Mouse (Mus musculus) midbrain, embryonic 16.5 days (tissue): ENCODE results near the gene Tmem268. TPM values are rescaled to one million over a fixed set of nuclear protein-coding genes. Genes with fewer than 3 reads are reported as not detected.

Source experiments
- ATAC-seq: fragments of 200-750 bp; cut with Nextera tagmentation; 2 replicates; pipeline ENCODE4 v1.8.0; 2017; ENCODE audit warnings: moderate TSS enrichment
- H3K27ac ChIP-seq: fragments of 300-500 bp; sonication (generic); 2 replicates; pipeline ENCODE4 v1.5.1; 2014; ENCODE audit warnings: mild to moderate bottlenecking, low read length, mixed read lengths
- H3K27me3 ChIP-seq: fragments of 300-500 bp; sonication (generic); 2 replicates; pipeline ENCODE4 v1.6.1; 2014; ENCODE audit warnings: low read depth, low read length, mixed read lengths; ENCODE audit not compliant: control insufficient read depth, insufficient read depth
- H3K36me3 ChIP-seq: fragments of 300-500 bp; sonication (generic); 2 replicates; pipeline ENCODE4 v1.6.1; 2014; ENCODE audit warnings: mild to moderate bottlenecking, low read length, moderate library complexity, mixed read lengths; ENCODE audit not compliant: control insufficient read depth, insufficient read depth
- H3K4me1 ChIP-seq: fragments of 300-500 bp; sonication (generic); 2 replicates; pipeline ENCODE4 v1.6.1; 2014; ENCODE audit warnings: mild to moderate bottlenecking, low read length, mixed read lengths; ENCODE audit not compliant: control insufficient read depth, insufficient read depth
- H3K4me2 ChIP-seq: fragments of 300-500 bp; sonication (generic); 2 replicates; pipeline ENCODE4 v1.6.1; 2014; ENCODE audit warnings: mild to moderate bottlenecking, low read length, mixed read lengths
- H3K4me3 ChIP-seq: fragments of 300-500 bp; sonication (generic); 2 replicates; pipeline ENCODE4 v1.5.1; 2014; ENCODE audit warnings: low read depth, mild to moderate bottlenecking, low read length, moderate library complexity, mixed read lengths
- H3K9ac ChIP-seq: fragments of 300-500 bp; sonication (generic); 2 replicates; pipeline ENCODE4 v1.6.1; 2014; ENCODE audit warnings: low read depth, low read length, mixed read lengths
- H3K9me3 ChIP-seq: fragments of 300-500 bp; sonication (generic); replicated peaks from 2 replicates; pipeline ENCODE4 v1.6.1; 2014; ENCODE audit warnings: mild to moderate bottlenecking, low read length, mixed read lengths; ENCODE audit not compliant: control insufficient read depth, poor library complexity, severe bottlenecking
- WGBS: fragments of 180-500 bp; shearing (Covaris S2); extraction: QIAGEN DNeasy Blood & Tissue Kit; methylation state at CpG from one replicate; pipeline ENCODE4 v1.1.7; 2014; 5-methylcytosine and 5-hydroxymethylcytosine counted together
- polyA plus RNA-seq: library from polyadenylated mRNA; unstranded; fragments of >200 nt; fragmentation: Nextera tagmentation; extraction: Ambion mirVana; gene quantifications from 2 replicates; pipeline ENCODE4 v1.2.1, GENCODE M21; 2015

Tmem268 gene
- polyA plus RNA-seq, 1 experiment from 2014 or later: 4.5 TPM

DNA sequence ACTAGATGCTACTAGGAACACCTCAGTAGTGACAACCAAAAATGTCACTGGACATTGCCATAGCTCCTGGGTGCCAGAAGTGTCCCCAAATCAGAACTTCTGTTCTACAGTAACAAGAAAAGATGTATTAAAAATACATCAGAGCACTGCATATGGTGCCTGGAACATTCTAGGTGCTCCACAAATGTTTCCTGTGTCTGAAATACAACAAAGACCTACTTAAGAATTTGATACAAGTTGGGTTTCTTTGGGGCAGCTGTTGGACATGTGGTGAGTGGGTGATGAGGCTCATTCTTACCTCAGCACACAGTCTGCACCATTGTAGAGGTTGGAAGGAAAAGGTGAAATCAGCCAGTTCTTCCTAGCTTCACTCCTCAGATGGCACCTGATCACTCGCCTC lies 5.7 kb upstream of the Tmem268 start:
- 0 out of 2 replicates have a peak, but pooled peaks cover 2% of the 10 kb centered on the region for H3K4me1 ChIP-seq
- no peak overlapping the region for H3K27ac ChIP-seq
- H3K36me3 ChIP-seq: peaks cover 25% of the 10 kb centered on the region
- no peaks in the 10 kb centered on the region for H3K9me3 ChIP-seq
- no peak overlapping the region for H3K4me2 ChIP-seq
- WGBS: 95% methylated on average over 1 of the region's 1 CpGs
- no peak for ATAC-seq
- no peak overlapping the region for H3K4me3 ChIP-seq
- H3K9ac ChIP-seq: no peak overlapping the region
- no peaks in the 10 kb centered on the region for H3K27me3 ChIP-seq

DNA sequence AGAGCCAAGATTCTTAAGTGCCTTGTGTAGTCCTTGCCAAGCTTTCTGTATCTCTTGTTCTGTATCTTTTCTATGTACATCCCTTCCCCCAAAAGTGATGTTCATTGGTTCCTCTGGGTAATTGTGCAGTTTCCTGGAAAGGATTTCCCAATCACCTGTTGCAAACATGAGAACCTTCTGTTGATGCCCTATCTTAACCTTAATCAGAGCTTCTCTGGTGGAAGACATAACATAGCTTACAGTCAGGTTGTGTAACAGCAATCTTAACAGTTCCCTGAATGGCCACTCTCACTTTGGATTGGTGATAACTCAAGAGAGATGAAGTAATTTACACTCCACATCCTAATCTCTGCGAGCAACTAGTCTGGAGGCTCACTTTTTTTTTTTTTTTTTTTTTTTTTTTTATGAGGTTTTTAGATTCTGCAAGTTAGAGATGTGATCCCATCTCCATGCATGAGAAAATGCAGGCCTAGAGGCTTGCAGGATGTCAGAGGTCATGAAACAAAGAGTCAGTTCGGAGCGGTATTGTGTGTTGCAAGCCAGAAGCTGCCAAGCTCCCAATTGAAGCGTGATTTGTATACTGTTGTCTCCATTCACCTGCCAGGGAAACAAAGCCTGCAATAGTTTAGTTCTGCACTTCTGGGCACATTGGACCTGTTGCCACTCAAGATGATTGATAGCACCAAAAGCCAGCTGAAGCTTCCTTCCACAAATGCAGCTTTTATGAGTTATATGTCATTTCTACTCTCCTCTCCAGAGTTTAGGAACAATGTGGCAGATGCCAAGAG lies 4.6 kb upstream of the Tmem268 start:
- Histone ChIP-seq H3K9me3 (no peaks in the 10 kb centered on the region), H3K36me3 (peaks cover 19% of the 10 kb centered on the region), H3K27me3 (no peaks in the 10 kb centered on the region), H3K4me3 (no peak overlapping the region), H3K4me2 (no peak overlapping the region), H3K9ac (no peak overlapping the region), H3K4me1 (peaks cover 5% of the 10 kb centered on the region; the same call in 1 of the 2 replicates), H3K27ac (no peak overlapping the region)
- 24% methylated on average over 4 of the region's 4 CpGs for WGBS
- ATAC-seq: no peak

DNA sequence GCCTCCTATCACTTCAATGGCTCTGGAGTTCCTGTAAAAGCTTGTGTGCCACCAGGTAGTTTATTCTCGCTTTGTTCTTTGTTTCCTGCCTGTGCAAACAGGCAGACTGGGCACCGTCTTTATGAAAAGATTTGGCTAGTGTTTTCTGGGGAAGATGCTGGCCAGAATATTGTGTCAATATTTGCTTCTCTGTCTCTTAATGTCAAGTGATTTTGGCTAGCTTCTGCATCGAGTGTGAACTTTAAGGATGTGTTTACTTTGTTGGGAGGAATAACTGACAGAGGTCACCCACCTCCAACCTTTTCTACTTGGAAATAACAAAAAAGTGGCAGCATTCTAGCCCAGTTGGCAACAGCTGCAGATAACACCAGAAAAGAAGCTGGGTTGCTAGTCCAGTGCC lies 4.0 kb upstream of the Tmem268 start:
- WGBS: 38% methylated on average over 3 of the region's 3 CpGs
- peaks cover 7% of the 10 kb centered on the region; the same call in 1 of the 2 replicates for H3K4me1 ChIP-seq
- H3K4me2 ChIP-seq: no peak overlapping the region
- H3K27me3 ChIP-seq: no peaks in the 10 kb centered on the region
- H3K4me3 ChIP-seq: no peak overlapping the region
- H3K9me3 ChIP-seq: no peaks in the 10 kb centered on the region
- H3K27ac ChIP-seq: no peak overlapping the region
- H3K9ac ChIP-seq: no peak overlapping the region
- peaks cover 13% of the 10 kb centered on the region for H3K36me3 ChIP-seq
- no peak for ATAC-seq

DNA sequence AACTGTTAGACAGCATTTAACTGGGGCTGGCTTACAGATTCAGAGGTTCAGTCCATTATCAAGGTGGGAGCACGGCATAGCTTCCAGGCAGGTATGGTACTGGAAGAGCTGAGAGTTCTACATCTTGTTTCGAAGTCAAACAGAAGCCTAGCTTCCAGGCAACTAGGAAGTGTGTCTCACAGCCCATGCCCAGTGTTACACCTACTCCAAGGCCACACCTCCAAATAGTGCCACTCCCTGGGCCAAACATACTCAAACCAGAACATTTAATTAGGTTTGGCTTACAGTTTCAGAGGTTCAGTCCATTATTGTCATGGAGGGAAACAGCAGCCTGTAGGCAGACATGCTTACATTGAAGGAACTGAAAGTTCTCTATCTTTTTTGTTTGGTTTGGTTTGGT lies 3.5 kb upstream of the Tmem268 start:
- peaks cover 11% of the 10 kb centered on the region; the same call in 1 of the 2 replicates for H3K36me3 ChIP-seq
- no peak overlapping the region for H3K9ac ChIP-seq
- H3K27me3 ChIP-seq: no peaks in the 10 kb centered on the region
- ATAC-seq: no peak
- no peaks in the 10 kb centered on the region for H3K9me3 ChIP-seq
- WGBS: 89% methylated on average over 2 of the region's 2 CpGs
- no peak overlapping the region for H3K27ac ChIP-seq
- H3K4me3 ChIP-seq: no peak overlapping the region
- no peak overlapping the region for H3K4me2 ChIP-seq
- peaks cover 7% of the 10 kb centered on the region; the same call in 1 of the 2 replicates for H3K4me1 ChIP-seq

DNA sequence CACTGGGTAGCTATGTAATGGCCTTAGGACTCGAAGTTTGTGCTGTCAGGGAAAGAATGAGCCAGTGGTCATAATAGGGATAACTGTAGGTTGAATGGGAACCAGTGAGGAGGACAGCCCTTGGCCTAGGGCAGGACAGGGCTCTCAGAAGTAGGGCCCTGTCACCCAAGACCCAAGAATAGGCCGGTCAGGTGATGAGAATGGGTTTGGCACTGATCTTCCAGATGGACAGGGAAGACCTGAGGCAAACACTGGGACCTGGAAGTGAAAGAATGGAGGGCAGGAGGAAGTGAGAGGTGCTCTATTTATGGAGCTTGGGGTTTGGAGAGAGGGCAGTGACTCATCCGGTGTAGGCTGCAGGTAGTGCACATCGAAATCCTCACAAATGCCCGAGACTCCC lies 1.9 kb upstream of the Tmem268 start:
- H3K4me2 ChIP-seq: no peak overlapping the region
- H3K4me1 ChIP-seq: peaks cover 7% of the 10 kb centered on the region; the same call in 1 of the 2 replicates
- 68% methylated on average over 5 of the region's 5 CpGs for WGBS
- no peak overlapping the region for H3K9ac ChIP-seq
- no peaks in the 10 kb centered on the region for H3K27me3 ChIP-seq
- H3K4me3 ChIP-seq: no peak overlapping the region
- H3K27ac ChIP-seq: no peak overlapping the region
- no peak for ATAC-seq
- H3K36me3 ChIP-seq: peaks cover 4% of the 10 kb centered on the region; the same call in 1 of the 2 replicates
- H3K9me3 ChIP-seq: no peaks in the 10 kb centered on the region

DNA sequence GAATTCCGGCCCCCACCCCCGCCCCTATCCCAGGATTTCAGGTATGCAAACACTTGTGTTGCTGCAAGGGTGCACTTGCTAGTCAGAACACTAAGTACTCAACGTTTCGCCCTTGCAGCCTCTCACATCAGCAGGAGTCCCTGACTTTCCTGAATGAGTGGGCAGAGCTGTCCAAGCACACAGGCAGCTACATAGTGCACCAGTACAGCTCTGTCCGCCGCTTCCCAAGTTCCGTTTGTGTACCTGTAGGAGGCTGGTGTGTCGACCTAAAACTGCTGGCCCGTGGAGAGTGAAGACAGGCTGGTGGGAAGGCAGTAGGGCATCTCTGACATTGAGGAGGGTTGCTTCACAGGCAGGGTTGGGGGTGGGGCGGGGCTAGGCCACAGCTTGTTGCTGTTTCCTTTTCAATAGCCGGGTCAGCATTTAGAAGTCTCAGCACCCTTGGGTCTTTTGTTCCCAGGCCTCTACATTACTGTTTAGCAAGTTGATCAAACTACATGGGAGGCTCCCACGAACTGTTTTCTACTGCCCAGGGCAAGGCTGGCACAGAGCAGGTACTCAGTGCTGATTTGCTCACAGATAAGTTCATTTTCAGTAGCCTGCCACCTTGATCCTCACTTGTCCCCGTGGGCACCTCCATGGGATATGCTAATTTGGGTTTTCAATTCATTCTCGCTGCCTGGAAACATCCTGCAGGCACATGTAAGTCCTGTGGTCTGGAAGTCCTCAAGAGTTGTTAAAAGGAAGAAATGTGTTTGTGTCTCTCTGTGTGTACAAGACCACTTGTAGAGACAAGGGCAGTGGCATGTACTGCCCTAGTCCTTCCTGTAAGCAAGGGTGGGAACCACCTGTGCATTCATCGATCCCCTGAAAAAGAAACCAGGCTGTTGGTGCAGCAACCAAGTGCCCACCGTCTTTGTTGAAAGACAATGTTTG lies 1.2 kb upstream of the Tmem268 start:
- Histone ChIP-seq H3K4me2 (no peak overlapping the region), H3K9me3 (no peaks in the 10 kb centered on the region), H3K4me3 (no peak overlapping the region), H3K9ac (no peak overlapping the region), H3K36me3 (no peaks in the 10 kb centered on the region), H3K27ac (no peak overlapping the region), H3K4me1 (peaks cover 7% of the 10 kb centered on the region; the same call in 1 of the 2 replicates), H3K27me3 (no peaks in the 10 kb centered on the region)
- 22% methylated on average over 16 of the region's 16 CpGs for WGBS
- ATAC-seq: 0 out of 2 replicates have a peak, but pooled peaks have one; percentile 1

DNA sequence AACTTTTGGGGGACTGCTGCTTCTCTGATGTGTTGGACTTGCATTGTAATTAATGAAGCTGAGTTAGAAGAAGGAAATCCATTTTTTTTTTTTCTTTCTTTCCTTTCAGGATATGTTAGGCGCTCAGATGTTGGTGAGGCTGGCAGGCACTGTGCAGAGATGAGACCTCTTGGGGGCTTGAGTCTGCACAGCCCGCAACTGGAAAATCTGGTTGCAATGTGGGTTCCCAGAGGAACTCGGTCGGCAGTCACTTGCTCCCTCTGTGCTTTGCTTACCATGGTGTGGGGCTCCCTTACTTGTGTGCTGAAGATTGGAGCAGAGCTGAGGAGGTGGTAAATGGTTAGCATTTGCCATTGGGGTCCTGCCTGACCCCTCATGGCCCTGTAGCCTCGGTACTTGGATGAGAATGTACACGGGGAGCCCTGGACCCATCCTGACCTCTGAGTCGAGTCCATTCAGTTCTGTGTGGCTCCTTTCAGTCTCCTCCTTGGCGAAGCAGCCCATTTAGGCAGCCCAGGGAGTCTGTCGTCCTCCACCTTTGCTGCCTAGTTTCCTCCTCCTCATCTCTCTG lies 631 bp downstream of the Tmem268 start:
- H3K9me3 ChIP-seq: no peaks in the 10 kb centered on the region
- no peak overlapping the region for H3K27ac ChIP-seq
- 41% methylated on average over 9 of the region's 9 CpGs for WGBS
- H3K27me3 ChIP-seq: no peaks in the 10 kb centered on the region
- peak overlapping the region; percentile 72 for H3K4me3 ChIP-seq
- ATAC-seq: 0 out of 2 replicates have a peak, but pooled peaks have one; percentile 22
- peak overlapping the region; percentile 88 for H3K4me2 ChIP-seq
- H3K4me1 ChIP-seq: peaks cover 7% of the 10 kb centered on the region; the same call in 1 of the 2 replicates
- H3K9ac ChIP-seq: peak overlapping the region; percentile 85
- no peaks in the 10 kb centered on the region for H3K36me3 ChIP-seq

DNA sequence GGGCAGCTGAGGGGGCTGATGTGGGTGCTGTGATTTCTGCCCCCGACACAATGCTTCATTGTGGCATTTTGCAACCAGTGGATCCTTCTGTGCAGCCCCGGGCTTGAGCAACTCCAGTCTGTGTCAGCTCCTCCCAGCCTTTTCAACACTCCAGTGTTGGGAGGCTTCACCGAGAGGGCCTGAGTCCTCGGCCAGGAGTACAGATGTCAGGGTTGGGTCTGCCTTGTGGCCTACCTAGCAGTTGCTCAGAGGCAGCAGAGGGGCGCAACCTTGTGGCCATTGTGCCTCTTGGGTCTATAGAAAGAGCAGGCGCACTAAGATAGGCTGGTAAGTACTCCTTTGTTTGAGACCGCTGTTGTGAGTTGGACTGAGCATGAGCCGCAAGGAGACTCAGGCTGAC lies 1.5 kb downstream of the Tmem268 start:
- no peak overlapping the region for H3K27ac ChIP-seq
- H3K9me3 ChIP-seq: no peaks in the 10 kb centered on the region
- 50% methylated on average over 8 of the region's 8 CpGs for WGBS
- no peak overlapping the region for H3K4me3 ChIP-seq
- no peak for ATAC-seq
- peaks cover 7% of the 10 kb centered on the region; the same call in 1 of the 2 replicates for H3K4me1 ChIP-seq
- no peak overlapping the region for H3K4me2 ChIP-seq
- H3K27me3 ChIP-seq: no peaks in the 10 kb centered on the region
- no peak overlapping the region for H3K9ac ChIP-seq
- no peaks in the 10 kb centered on the region for H3K36me3 ChIP-seq
